Mouse (Mus musculus) intestine, embryonic 16.5 days (tissue): ENCODE data around the gene Npl. TPM values are rescaled to one million over a fixed set of nuclear protein-coding genes. Genes with fewer than 3 reads are reported as not detected.
"Not testable (repeated sequence)": the region's sequence is repeated elsewhere in the genome, so short reads cannot be mapped to it uniquely, and the experiment has no call there.

ENCODE experiments used
- ATAC-seq: fragments of 200-750 bp; cut with Nextera tagmentation; 2 replicates; pipeline ENCODE4 v1.8.0; 2017; ENCODE audit warnings: moderate TSS enrichment, moderate library complexity
- H3K27ac ChIP-seq: fragments of 300-500 bp; sonication (generic); 2 replicates; pipeline ENCODE4 v1.5.1; 2014; ENCODE audit warnings: mild to moderate bottlenecking, low read length
- H3K27me3 ChIP-seq: fragments of 300-500 bp; sonication (generic); replicated peaks from 2 replicates; pipeline ENCODE4 v1.6.1; 2014; ENCODE audit warnings: low read length, control low read depth, mixed read lengths; ENCODE audit not compliant: control insufficient read depth, insufficient read depth
- H3K36me3 ChIP-seq: fragments of 300-500 bp; sonication (generic); 2 replicates; pipeline ENCODE4 v1.6.1; 2014; ENCODE audit warnings: low read length, control low read depth; ENCODE audit not compliant: control insufficient read depth, insufficient read depth
- H3K4me1 ChIP-seq: fragments of 300-500 bp; sonication (generic); 2 replicates; pipeline ENCODE4 v1.6.1; 2014; ENCODE audit warnings: low read length, control low read depth, mixed read lengths; ENCODE audit not compliant: control insufficient read depth, insufficient read depth
- H3K4me2 ChIP-seq: fragments of 300-500 bp; sonication (generic); 2 replicates; pipeline ENCODE4 v1.6.1; 2014; ENCODE audit warnings: low read depth, low read length, control low read depth
- H3K4me3 ChIP-seq: fragments of 300-500 bp; sonication (generic); 2 replicates; pipeline ENCODE4 v1.5.1; 2014; ENCODE audit warnings: mild to moderate bottlenecking, low read length
- H3K9ac ChIP-seq: fragments of 300-500 bp; sonication (generic); 2 replicates; pipeline ENCODE4 v1.6.1; 2014; ENCODE audit warnings: low read depth, low read length
- H3K9me3 ChIP-seq: fragments of 300-500 bp; sonication (generic); 2 replicates; pipeline ENCODE4 v1.6.1; 2016; ENCODE audit warnings: low read length, control low read depth; ENCODE audit not compliant: control insufficient read depth
- WGBS: fragments of 180-500 bp; shearing (Covaris S2); extraction: QIAGEN DNeasy Blood & Tissue Kit; methylation state at CpG from one replicate; pipeline ENCODE4 v1.1.7; 2014; 5-methylcytosine and 5-hydroxymethylcytosine counted together
- polyA plus RNA-seq: library from polyadenylated mRNA; unstranded; fragments of >200 nt; fragmentation: Nextera tagmentation; extraction: Ambion mirVana; gene quantifications from 2 replicates; pipeline ENCODE4 v1.2.1, GENCODE M21; 2015

The Npl gene
- polyA plus RNA-seq, 1 experiment from 2014 or later, result 174 TPM

DNA sequence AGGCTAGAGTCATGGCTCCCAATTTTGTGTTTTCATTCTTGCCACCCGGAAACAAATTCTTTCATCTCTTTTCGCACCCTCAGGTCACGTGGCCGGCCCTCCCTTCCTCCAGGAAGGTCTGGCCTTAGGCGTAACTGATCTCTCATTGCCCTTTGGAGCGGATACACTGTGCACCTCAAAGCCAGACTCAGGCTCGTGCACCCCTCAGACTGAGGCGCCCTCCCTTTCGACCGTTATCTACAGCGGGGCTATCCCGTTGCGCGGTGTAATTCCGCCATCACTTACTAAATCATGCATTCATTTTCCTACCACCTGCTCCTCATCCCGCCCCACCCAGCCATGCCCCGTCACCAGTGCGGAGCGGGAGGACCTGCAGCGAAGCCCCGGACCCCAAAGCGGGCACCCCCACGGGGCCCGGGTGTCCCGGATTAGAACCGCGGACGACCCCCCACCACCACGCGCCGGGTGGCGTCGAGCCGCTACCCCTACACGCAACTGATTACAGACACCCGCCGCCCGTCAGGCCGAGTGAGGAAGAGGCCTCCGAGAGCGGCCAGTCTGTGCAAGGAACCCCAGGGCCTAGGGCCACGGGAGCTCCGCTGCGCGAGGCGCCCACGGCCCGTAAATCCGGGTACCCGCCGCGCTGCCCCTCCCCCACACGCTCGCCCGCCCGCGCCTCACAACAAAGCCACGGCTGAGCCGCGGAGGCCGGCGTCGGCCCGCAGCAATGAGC lies 62.9 kb downstream of the Npl start:
- Histone ChIP-seq H3K9ac (peak overlapping the region; percentile 92), H3K27me3 (no peaks in the 10 kb centered on the region), H3K9me3 (no peaks in the 10 kb centered on the region), H3K4me1 (peaks cover 18% of the 10 kb centered on the region), H3K4me3 (peak overlapping the region; percentile 68), H3K27ac (peak overlapping the region; percentile 75), H3K36me3 (no peaks in the 10 kb centered on the region), H3K4me2 (peak overlapping the region; percentile 61)
- under 1% methylated on average over 64 of the region's 64 CpGs for WGBS
- peak; percentile 82 for ATAC-seq

- peak overlapping the region; percentile 68 for H3K4me3 ChIP-seq
- ATAC-seq, H3K36me3 ChIP-seq, H3K9me3 ChIP-seq, H3K27ac ChIP-seq, H3K27me3 ChIP-seq: not testable (repeated sequence)
- H3K4me1 ChIP-seq, result peaks cover 18% of the 10 kb centered on the region
- H3K4me2 ChIP-seq, result peak overlapping the region; percentile 61
- WGBS, result 5% methylated on average over 6 of the region's 6 CpGs
- peak overlapping the region; percentile 92 for H3K9ac ChIP-seq
Observed at GRCm38 (mm10) chr1:153486120-153486519, 63.7 kb downstream of the Npl start.

DNA sequence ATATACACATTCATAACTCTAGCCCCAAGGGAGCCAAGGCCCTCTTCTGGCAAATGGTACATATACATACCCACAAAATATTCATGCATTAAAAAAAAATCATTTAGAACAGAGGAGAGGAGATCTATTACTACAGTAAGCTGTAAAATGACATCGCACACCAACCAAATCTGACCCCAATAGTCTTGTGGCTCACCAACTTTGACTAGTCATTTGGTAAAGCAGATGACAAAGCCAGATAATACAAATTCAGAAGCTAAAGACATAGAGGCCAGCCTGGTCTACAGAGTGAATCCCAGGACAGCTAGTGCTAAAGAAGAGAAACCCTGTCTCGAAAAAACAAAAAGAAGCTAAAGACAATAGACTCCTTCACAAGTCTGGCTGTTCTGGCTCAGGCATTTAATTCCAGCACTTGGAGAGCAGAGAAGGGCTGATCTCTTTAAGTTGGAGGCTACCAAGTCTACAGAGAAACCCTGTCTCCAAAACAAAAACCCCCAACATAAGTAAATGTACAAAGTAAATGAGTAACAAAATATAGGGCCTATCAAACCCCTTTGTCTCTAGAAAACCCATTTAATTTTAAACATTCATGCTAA lies 64.5 kb downstream of the Npl start:
- peaks cover 6% of the 10 kb centered on the region for H3K36me3 ChIP-seq
- no peaks in the 10 kb centered on the region for H3K27me3 ChIP-seq
- peak overlapping the region; percentile 50 for H3K4me2 ChIP-seq
- peak overlapping the region; percentile 56 for H3K9ac ChIP-seq
- 45% methylated on average over 2 of the region's 2 CpGs for WGBS
- peak overlapping the region; percentile 32 for H3K4me3 ChIP-seq
- no peak overlapping the region for H3K27ac ChIP-seq
- ATAC-seq, result no peak
- no peaks in the 10 kb centered on the region for H3K9me3 ChIP-seq
- peaks cover 18% of the 10 kb centered on the region for H3K4me1 ChIP-seq

GRCm38 (mm10) chr1:153481025-153481412 lies 68.8 kb downstream of the Npl start:
- 70% methylated on average over 1 of the region's 1 CpGs for WGBS
- H3K27me3 ChIP-seq, result no peaks in the 10 kb centered on the region
- H3K4me1 ChIP-seq, result peaks cover 16% of the 10 kb centered on the region
- H3K36me3 ChIP-seq, result peaks cover 16% of the 10 kb centered on the region
- no peak overlapping the region for H3K9ac ChIP-seq
- ATAC-seq, result no peak
- no peak overlapping the region for H3K4me2 ChIP-seq
- H3K9me3 ChIP-seq, result no peaks in the 10 kb centered on the region
- H3K27ac ChIP-seq, result no peak overlapping the region
- H3K4me3 ChIP-seq, result no peak overlapping the region

GRCm38 (mm10) chr1:153480386-153481024 lies 69.3 kb downstream of the Npl start:
- H3K36me3 ChIP-seq, result peaks cover 16% of the 10 kb centered on the region
- no peak overlapping the region for H3K4me2 ChIP-seq
- H3K4me1 ChIP-seq, result peaks cover 15% of the 10 kb centered on the region
- H3K27ac ChIP-seq, result no peak overlapping the region
- no peak overlapping the region for H3K9ac ChIP-seq
- no peak overlapping the region for H3K4me3 ChIP-seq
- peak; percentile 26; the same call in 1 of the 2 replicates for ATAC-seq
- no peaks in the 10 kb centered on the region for H3K9me3 ChIP-seq
- H3K27me3 ChIP-seq, result no peaks in the 10 kb centered on the region
- WGBS, result 48% methylated on average over 1 of the region's 1 CpGs

DNA sequence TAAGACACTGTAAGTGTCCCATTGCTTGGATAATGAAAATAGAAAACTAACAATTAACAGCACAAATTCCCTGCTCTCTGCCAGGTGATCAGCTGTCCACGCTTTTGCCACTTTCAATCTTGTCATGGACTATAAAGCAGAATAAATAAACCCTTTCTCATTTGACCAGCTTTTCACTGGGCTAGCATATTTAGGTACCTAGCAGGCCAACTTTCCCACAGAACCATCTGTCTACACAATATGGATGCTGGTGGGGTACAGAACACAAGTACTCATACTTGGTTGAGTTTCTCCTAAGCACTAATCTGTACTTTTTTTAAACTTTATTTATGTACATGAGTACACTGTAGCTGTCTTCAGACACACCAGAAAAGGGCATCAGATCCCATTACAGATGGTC lies 70.5 kb downstream of the Npl start:
- Histone ChIP-seq H3K4me1 (peaks cover 7% of the 10 kb centered on the region; the same call in 1 of the 2 replicates), H3K4me2 (no peak overlapping the region), H3K9ac (no peak overlapping the region), H3K27ac (no peak overlapping the region), H3K36me3 (peaks cover 19% of the 10 kb centered on the region), H3K9me3 (no peaks in the 10 kb centered on the region), H3K4me3 (no peak overlapping the region), H3K27me3 (no peaks in the 10 kb centered on the region)
- WGBS, result 88% methylated on average over 1 of the region's 1 CpGs
- ATAC-seq, result no peak

- Histone ChIP-seq H3K27ac (no peak overlapping the region), H3K9me3 (no peaks in the 10 kb centered on the region), H3K4me1 (no peaks in the 10 kb centered on the region), H3K4me2 (no peak overlapping the region), H3K4me3 (no peak overlapping the region), H3K9ac (no peak overlapping the region), H3K36me3 (peaks cover 23% of the 10 kb centered on the region), H3K27me3 (no peaks in the 10 kb centered on the region)
- ATAC-seq, result no peak
- WGBS, result 73% methylated on average over 1 of the region's 1 CpGs
Observed at GRCm38 (mm10) chr1:153461796-153462195, 88.0 kb downstream of the Npl start.

DNA sequence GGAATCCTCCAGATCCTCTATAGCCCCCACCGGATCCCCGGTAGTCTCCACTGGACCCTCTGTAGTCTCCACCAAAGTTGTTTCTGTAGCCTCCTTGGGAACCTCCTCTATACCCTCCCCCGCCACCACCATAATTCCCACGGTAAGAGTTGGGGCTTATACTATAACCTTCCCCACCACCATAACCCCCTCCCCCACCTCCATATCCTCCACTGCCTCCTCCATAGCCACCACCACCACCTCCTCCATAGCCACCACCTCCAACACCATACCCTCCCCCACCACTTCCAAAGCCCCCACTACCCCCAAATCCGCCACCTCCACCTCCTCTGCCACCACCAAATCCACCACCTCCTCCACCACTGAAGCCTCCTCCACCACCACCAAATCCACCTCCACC lies 93.7 kb downstream of the Npl start:
- no peak overlapping the region for H3K9ac ChIP-seq
- peaks cover 17% of the 10 kb centered on the region for H3K36me3 ChIP-seq
- H3K4me1 ChIP-seq, result no peaks in the 10 kb centered on the region
- 88% methylated on average over 5 of the region's 5 CpGs for WGBS
- no peaks in the 10 kb centered on the region for H3K27me3 ChIP-seq
- no peak overlapping the region for H3K4me2 ChIP-seq
- ATAC-seq, result no peak
- no peak overlapping the region for H3K27ac ChIP-seq
- no peak overlapping the region for H3K4me3 ChIP-seq
- H3K9me3 ChIP-seq, result no peaks in the 10 kb centered on the region

- WGBS, result 85% methylated on average over 3 of the region's 3 CpGs
- Histone ChIP-seq H3K4me2 (no peak overlapping the region), H3K27ac (no peak overlapping the region), H3K4me3 (no peak overlapping the region), H3K36me3 (peaks cover 9% of the 10 kb centered on the region; the same call in 1 of the 2 replicates), H3K27me3 (no peaks in the 10 kb centered on the region), H3K9ac (no peak overlapping the region), H3K9me3 (no peaks in the 10 kb centered on the region), H3K4me1 (no peaks in the 10 kb centered on the region)
- 0 out of 2 replicates have a peak, but pooled peaks have one; percentile 32 for ATAC-seq
Observed at GRCm38 (mm10) chr1:153453146-153453642, 96.7 kb downstream of the Npl start.
